Mouse (Mus musculus) bone marrow, adult 2 months (tissue): Measurements from ENCODE around the gene Foxf1.

Experiments
- CTCF ChIP-seq: fragments of 200-500 bp; IDR thresholded peaks from 2 replicates; pipeline ENCODE4 v1.5.1; 2011; ENCODE audit warnings: low read length, control low read depth; ENCODE audit not compliant: control insufficient read depth, insufficient read depth
- POLR2A ChIP-seq: fragments of 200-500 bp; IDR thresholded peaks from 2 replicates; pipeline ENCODE4 v1.6.1; 2011; ENCODE audit warnings: low read depth, mild to moderate bottlenecking, control low read depth, low read length, borderline replicate concordance; ENCODE audit not compliant: control insufficient read depth

- TF ChIP-seq CTCF (no peak), POLR2A (no peak)
Observed at GRCm38 (mm10) chr8:121130522-121130921, 46.3 kb downstream of the Foxf1 start.
